Comparison of ENCODE assay signal across 30 mouse cellular contexts in genomic region chr13:106689618-106690017, GRCm38 (mm10).
A peak's percentile ranks its signal among the peaks of the same experiment; 100 is the strongest.
DNase-seq lines count a peak whose midpoint lies in the region; ATAC-seq and TF ChIP-seq lines count a peak whose summit lies in the region.
"Had no signal": no experiment of that assay in that cellular context is flagged by ENCODE, and none has a peak within 500 bp of the region (broad histone marks: within the 10 kb centered on the region; RNA-seq: fewer than 3 reads in every experiment).

No protein-coding gene starts in this region.

- no peak overlapping the region for H3K9ac ChIP-seq in kidney, embryonic 16.5 days (replicated peaks; ENCODE audit: low read length)
- no peak overlapping the region for H3K9ac ChIP-seq in limb, embryonic 14.5 days (ENCODE audit: low read depth, low read length, severe bottlenecking)
- H3K9ac ChIP-seq: forebrain, embryonic 13.5 days; heart, embryonic 15.5 days; hindbrain, embryonic 12.5 days; limb, embryonic 15.5 days; liver, embryonic 13.5 days; midbrain, embryonic 13.5 days; neural tube, embryonic 12.5 days had no signal

- no peaks in the 10 kb centered on the region for H3K36me3 ChIP-seq in kidney, embryonic 16.5 days (ENCODE audit: insufficient read depth, low read length)
- H3K36me3 ChIP-seq in limb, embryonic 14.5 days (ENCODE audit: control insufficient read depth, insufficient read depth, low read length): no peaks in the 10 kb centered on the region
- no peaks in the 10 kb centered on the region for H3K36me3 ChIP-seq in limb, embryonic 10.5 days
- H3K36me3 ChIP-seq: heart, embryonic 10.5 days; heart, embryonic 15.5 days; hindbrain, embryonic 12.5 days; limb, embryonic 15.5 days; liver, embryonic 13.5 days; midbrain, embryonic 13.5 days; neural tube, embryonic 12.5 days had no signal

- no peak for DNase-seq in kidney, postnatal 36 days
- peak; percentile 42 for DNase-seq in limb, embryonic 14.5 days (ENCODE audit: low spot score)
- DNase-seq in limb, embryonic 10.5 days (ENCODE audit: low spot score): no peak
- DNase-seq in MN1 (ENCODE audit: low spot score) (peak; percentile 15), Patski (ENCODE audit: low read depth, low spot score) (peak; percentile 19)
- DNase-seq in heart, postnatal 14 days: no peak
- no peak for DNase-seq in ovary, postnatal 10 days (ENCODE audit: low spot score)
- DNase-seq: adrenal gland, postnatal 14 days; cerebellum, adult 18-20 months; cerebellum, postnatal 10 days; gastrocnemius, postnatal 25 days; heart, adult 11 months; heart, postnatal 36 days; kidney, postnatal 25 days; liver, embryonic 13.5 days; lung, adult 18-20 months; lung, postnatal 4 days; right cerebral cortex, postnatal 14 days had no signal

- intact Hi-C loops in heart, postnatal 14 days (cut with DNase I): no loop called here

- H3K9me3 ChIP-seq in kidney, embryonic 16.5 days (ENCODE audit: low read length): no peaks in the 10 kb centered on the region
- no peaks in the 10 kb centered on the region for H3K9me3 ChIP-seq in limb, embryonic 14.5 days (ENCODE audit: control insufficient read depth, low read length)
- H3K9me3 ChIP-seq in limb, embryonic 10.5 days (replicated peaks): no peaks in the 10 kb centered on the region
- H3K9me3 ChIP-seq: forebrain, embryonic 13.5 days; heart, embryonic 10.5 days; heart, embryonic 15.5 days; hindbrain, embryonic 12.5 days; limb, embryonic 15.5 days; liver, embryonic 13.5 days; megakaryocyte, embryonic 14.5 days; midbrain, embryonic 13.5 days; neural tube, embryonic 12.5 days had no signal

- H3K4me1 ChIP-seq in kidney, embryonic 16.5 days (ENCODE audit: insufficient read depth, low read length): no peaks in the 10 kb centered on the region
- no peaks in the 10 kb centered on the region for H3K4me1 ChIP-seq in limb, embryonic 14.5 days (ENCODE audit: control insufficient read depth, insufficient read depth, low read length)
- H3K4me1 ChIP-seq in limb, embryonic 10.5 days: no peaks in the 10 kb centered on the region
- H3K4me1 ChIP-seq: forebrain, embryonic 13.5 days; heart, embryonic 10.5 days; heart, embryonic 15.5 days; hindbrain, embryonic 12.5 days; limb, embryonic 15.5 days; liver, embryonic 13.5 days; neural tube, embryonic 12.5 days had no signal

- in situ Hi-C loops in Patski (cut with MboI; ENCODE audit: low pct_unique_long_range_greater_than_20kb): no loop called here

- WGBS in kidney, embryonic 16.5 days: 62% methylated on average over 2 of the region's 2 CpGs
- WGBS in limb, embryonic 14.5 days: 63% methylated on average over 2 of the region's 2 CpGs
- WGBS in limb, embryonic 10.5 days: 82% methylated on average over 2 of the region's 2 CpGs

- TF ChIP-seq POLR2A in limb, embryonic 14.5 days (IDR thresholded peaks at IDR 0.05; ENCODE audit: borderline replicate concordance, extremely low read depth, insufficient read depth, insufficient read length): no peak

- no peaks in the 10 kb centered on the region for H3K27me3 ChIP-seq in kidney, embryonic 16.5 days (ENCODE audit: insufficient read depth, low read length)
- H3K27me3 ChIP-seq in limb, embryonic 14.5 days (ENCODE audit: control insufficient read depth, insufficient read depth, low read length): no peaks in the 10 kb centered on the region
- H3K27me3 ChIP-seq in limb, embryonic 10.5 days (ENCODE audit: low read depth, poor library complexity, severe bottlenecking): no peaks in the 10 kb centered on the region
- no peaks in the 10 kb centered on the region for H3K27me3 ChIP-seq in Patski
- H3K27me3 ChIP-seq: CH12.LX; forebrain, embryonic 13.5 days; heart, embryonic 15.5 days; hindbrain, embryonic 12.5 days; limb, embryonic 15.5 days; liver, embryonic 13.5 days; megakaryocyte, embryonic 14.5 days; midbrain, embryonic 13.5 days; neural tube, embryonic 12.5 days had no signal

- POLR2A ChIA-PET in Patski (lab: Charles Lee): no interaction called here

- CTCF ChIA-PET in Patski (lab: Charles Lee): no interaction called here

- no peak overlapping the region for H3K27ac ChIP-seq in kidney, embryonic 16.5 days (ENCODE audit: low read length)
- no peak overlapping the region for H3K27ac ChIP-seq in limb, embryonic 14.5 days (replicated peaks; ENCODE audit: low read depth, low read length)
- H3K27ac ChIP-seq in limb, embryonic 10.5 days: no peak overlapping the region
- H3K27ac ChIP-seq: forebrain, embryonic 13.5 days; heart, embryonic 10.5 days; heart, embryonic 15.5 days; hindbrain, embryonic 12.5 days; liver, embryonic 13.5 days; midbrain, embryonic 13.5 days; neural tube, embryonic 12.5 days had no signal

- ATAC-seq in kidney, embryonic 16.5 days (ENCODE audit: low FRiP score, low TSS enrichment): peak; percentile 19; the same call in 1 of the 2 replicates
- no peak for ATAC-seq in limb, embryonic 14.5 days (ENCODE audit: low FRiP score, low read depth)
- ATAC-seq in Patski: no peak
- ATAC-seq: forebrain, embryonic 13.5 days; intestine, postnatal 0 days; lung, postnatal 0 days had no signal

- no peak overlapping the region for H3K4me3 ChIP-seq in kidney, embryonic 16.5 days (ENCODE audit: low read length)
- no peak overlapping the region for H3K4me3 ChIP-seq in limb, embryonic 14.5 days (replicated peaks; ENCODE audit: low read length)
- no peak overlapping the region for H3K4me3 ChIP-seq in limb, embryonic 10.5 days
- H3K4me3 ChIP-seq: forebrain, embryonic 13.5 days; heart, embryonic 10.5 days; heart, embryonic 15.5 days; hindbrain, embryonic 12.5 days; limb, embryonic 15.5 days; liver, embryonic 13.5 days; megakaryocyte, embryonic 14.5 days; midbrain, embryonic 13.5 days; neural tube, embryonic 12.5 days had no signal

- no peak overlapping the region for H3K4me2 ChIP-seq in kidney, embryonic 16.5 days (replicated peaks; ENCODE audit: low read depth, low read length)
- no peak overlapping the region for H3K4me2 ChIP-seq in limb, embryonic 14.5 days (replicated peaks; ENCODE audit: low read depth, low read length, severe bottlenecking)
- H3K4me2 ChIP-seq: forebrain, embryonic 13.5 days; heart, embryonic 15.5 days; hindbrain, embryonic 12.5 days; limb, embryonic 15.5 days; liver, embryonic 13.5 days; midbrain, embryonic 13.5 days; neural tube, embryonic 12.5 days had no signal

- TF ChIP-seq CTCF in Patski (IDR thresholded peaks at IDR 0.05): no peak

Comparison
In these comparisons a context has a peak if more than half of its experiments do, and no peak if none do; other contexts are left out.
1. DNase-seq: peak in limb, embryonic 14.5 days (single experiment), MN1 (single experiment) and Patski (single experiment); none in kidney, postnatal 36 days (0 of 2), limb, embryonic 10.5 days (single experiment), heart, postnatal 14 days (0 of 2) and ovary, postnatal 10 days (single experiment).